Mouse (Mus musculus) adrenal gland, adult 18-20 months (tissue): ENCODE measurements at regions not wholly inside any gene's neighbourhood (a gene's known extent, or its start where the extent isn't known, plus 50 kb on each side); places are given as distances from the start of the nearest gene placed in this dataset.

Experiments
- DNase-seq, 2 experiments: peaks; one replicate each; pipeline ENCODE4 v3.0.0; 2021 to 2022; ENCODE audit warnings: low spot score in 2 of 2

- no peak for DNase-seq
These were observed 114.9 kb upstream of the Pde3a start for GRCm38 (mm10) chr6:141134176-141134575.

DNA sequence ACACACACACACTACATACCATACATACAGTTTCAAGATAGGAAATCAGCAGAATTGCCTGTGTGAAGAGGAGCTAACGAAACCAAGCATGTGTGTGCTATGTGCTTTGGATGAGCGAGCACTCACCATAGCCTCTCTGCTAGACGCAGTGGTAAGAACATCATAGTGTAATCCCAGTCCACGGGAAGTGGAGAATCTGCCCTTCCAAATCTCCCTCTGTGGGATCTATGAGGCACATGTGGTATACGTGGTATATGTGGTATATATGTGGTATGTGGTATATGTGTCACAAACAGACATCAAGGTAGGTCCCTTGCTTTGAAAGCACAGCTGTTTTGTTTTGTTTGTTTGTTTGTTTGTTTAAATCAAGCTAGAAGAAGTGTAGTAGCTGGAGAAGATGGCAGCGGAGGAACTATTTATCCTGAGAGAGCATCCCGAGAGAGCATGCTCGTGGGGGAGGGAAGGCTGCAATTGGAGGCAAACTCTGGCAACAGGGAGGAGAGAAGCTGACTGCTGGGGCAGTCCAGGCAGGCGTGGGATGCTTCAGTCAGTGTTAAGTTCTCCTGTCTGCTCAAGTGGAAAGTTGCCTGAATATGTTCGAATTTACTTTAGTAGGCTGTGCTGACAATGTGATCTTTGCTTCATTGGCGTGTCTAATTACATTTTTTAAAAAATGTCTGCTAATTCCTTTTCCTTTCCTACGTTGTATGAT lies 112.2 kb upstream of the Pde3a start:
- no peak for DNase-seq

DNA sequence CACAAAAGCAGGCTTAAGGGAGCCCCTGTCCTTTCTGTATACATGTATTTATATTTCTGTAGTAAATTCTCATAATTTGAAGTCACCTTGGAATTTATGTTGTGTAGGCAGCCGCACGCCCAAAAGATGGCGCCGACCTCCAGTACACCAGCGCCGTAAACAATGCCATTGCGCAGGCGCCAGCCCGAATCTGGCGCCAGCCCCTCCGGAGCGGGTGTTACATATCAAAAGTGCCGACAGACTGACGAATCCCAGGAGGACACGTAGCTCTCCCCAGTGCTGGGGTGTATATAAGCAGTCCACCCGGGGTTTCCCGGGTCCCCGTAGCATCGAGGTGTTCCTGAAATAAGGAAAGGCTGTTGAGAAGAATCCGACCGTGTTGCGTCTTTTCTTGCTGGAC lies 108.1 kb upstream of the Pde3a start:
- DNase-seq = no peak

DNA sequence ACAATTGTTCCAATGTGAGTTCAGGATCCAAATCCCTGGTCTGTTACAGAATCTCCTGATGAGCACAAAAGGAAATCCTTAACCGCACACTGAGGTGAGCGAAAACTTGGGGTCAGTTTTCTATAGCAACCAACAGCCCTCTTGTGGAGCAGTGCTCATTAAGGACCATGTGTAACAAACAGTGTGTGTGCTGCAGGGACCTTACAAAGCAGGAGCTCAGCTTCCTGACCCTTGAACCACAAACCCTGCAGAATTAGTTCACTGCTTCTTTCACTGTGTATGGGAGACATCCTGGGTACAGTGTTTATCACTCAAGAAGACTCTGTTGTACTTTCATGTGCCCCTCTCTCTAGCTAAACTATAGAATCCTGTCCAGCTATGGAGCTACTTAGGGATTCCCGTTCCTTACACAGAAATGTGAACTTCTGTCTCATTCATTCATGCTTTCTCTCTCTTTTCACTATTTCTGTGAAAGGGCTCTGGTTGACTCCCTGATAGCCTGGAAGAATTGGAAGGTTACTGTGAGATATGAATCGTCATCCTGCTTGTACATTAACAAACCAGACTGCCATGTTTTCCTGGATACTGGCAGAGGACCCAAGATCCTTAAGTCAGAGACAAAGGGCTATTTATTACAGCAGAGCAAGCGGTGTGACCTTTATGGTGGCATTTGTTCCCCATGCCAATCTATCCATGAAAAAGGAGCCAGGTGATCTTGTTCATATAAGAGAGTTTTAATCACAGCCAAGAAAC lies 100.5 kb upstream of the Pde3a start:
- no peak for DNase-seq

DNA sequence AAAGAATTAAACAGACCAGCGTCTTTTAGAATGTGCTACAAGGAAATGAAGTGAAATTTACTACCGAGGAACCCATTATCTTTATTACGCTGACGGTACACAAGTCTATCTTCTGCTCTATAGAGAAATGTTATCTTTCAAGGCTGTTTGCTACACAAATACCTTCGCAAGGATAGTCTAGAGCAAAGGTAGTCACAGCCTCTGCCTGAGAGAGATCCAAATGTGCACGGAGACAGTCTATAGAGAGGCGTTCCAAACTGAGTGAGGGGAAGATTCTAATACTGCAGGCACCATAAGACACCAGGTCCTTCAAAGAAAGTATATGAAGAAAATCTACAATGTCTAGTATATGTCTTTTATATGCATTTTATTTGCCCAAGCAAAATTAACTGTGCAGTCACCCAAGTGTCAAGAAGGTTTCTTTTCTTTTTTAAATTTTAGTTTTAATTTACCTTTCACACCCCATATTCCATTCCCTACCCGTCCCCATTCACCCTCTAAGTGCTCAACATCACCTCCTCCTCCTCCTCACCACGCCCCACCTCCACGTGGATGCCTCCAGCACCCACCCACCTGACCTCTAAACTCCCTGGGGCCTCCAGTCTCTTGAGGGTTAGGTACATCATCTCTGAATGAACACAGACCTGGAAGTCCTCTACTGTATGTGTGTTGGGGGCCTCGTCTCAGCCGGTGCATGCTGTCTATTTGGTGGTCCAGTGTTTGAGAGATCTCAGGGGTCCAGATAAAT lies 99.7 kb upstream of the Pde3a start:
- DNase-seq = no peak

DNA sequence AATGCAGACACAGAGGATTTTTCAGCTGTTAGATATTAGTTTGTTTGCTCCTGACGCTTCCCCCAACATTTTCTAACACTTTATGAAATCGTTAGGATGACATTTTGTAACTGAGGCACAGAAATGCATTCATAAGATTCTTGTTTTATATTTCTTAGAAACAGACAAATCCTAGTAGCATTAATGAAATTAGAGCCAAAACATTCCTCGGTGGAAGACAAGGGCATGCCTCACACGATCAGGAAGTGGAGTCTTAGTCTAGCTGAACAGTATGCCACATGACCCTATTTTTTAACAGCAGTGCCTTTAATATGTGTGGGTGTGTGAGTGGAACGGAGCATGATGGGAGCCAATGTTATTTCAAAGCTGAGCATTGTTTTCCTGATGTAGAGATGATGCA lies 89.7 kb upstream of the Pde3a start:
- DNase-seq = no peak

DNA sequence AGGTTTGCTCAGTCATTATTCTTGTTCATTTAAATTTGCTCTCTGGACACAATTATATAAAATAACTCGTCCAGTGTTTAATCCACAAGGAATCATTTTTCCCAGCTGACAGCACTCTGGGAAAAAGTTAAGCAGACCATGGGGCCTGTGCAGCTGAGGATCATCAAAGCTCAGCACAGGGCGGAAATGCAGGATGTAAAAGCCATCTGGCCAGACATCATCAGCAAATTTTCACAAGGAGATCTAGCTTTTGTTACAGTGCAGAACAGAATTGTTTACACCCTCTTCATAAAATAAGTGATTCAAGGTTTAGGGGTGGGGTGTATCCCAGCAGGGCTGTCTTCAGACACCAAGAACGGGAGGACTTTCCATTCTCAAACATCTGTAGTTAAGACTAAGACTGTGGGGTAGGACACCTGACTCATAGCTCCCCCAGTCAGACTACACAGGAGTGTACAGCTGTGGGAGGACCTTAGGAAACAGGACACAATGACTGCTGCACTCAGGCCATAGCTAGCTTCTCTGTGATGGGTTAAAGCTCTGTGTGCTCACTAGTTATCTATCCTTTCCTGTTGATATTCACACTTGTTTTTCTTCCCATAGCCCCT lies 87.3 kb upstream of the Pde3a start:
- DNase-seq = no peak

GRCm38 (mm10) chr6:141167270-141167669 lies 81.8 kb upstream of the Pde3a start:
- DNase-seq = no peak

DNA sequence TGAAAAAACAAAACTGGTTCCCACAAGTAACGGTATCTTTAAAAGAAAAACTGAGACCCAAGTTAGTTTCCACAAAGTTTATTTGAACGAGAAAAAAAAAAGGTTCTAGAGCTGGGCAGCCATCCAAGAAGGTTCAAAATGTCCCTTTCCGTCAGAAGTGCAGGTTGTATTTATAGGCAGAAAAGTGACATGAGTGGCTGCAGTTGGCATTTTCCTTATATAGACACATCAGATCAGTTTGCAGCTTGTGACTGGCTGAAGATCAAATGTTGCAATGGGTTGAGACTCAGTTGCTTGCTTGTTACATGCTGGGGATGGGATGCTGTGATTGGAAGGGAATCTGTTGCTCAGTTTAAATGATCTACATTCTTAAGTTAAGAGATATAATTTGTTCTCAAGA lies 80.7 kb upstream of the Pde3a start:
- no peak for DNase-seq

- no peak for DNase-seq
These were observed 65.3 kb upstream of the Pde3a start for GRCm38 (mm10) chr6:141183782-141184181.

DNA sequence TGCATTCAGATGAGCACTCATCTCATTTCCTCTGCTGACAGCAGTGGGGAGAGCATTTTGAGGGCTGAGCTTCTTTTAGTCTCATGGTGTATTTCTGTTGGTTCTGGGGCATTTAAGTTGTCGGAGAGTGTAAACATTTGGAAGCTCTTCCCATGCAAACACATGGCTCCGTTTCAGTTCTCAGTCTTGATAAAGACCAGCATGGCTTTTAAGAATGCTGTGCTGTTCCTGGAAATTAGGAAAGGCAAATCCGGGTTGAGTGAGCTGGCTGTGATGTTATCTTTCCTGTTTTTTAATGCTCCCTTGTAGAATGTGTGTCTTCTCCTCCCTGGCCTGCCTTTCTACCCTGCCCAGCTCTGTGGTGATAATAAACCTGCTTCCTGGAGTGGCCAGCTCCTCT lies 61.0 kb upstream of the Pde3a start:
- DNase-seq = no peak

- no peak for DNase-seq
These were observed 60.0 kb upstream of the Pde3a start for GRCm38 (mm10) chr6:141189093-141189492.

DNA sequence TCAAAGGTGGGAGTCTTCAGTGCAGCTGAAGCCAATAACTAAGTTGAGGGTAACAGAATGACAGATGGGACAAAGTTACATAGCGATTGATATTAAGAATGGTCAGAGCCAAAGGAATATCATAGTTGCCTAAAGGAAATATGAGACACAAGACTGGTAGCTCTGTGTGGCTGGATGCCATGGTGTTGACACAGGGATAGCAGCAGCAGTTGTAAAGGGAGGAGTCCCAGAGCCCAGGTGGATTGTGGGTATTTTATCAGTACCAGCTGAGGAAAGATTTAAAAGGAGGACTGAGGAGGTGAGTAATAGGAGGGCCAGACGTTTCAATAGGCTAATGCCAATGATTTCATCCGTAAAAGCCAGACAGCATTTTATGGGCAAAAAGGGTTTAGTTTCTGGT lies 59.4 kb upstream of the Pde3a start:
- no peak for DNase-seq

GRCm38 (mm10) chr6:141190383-141190782 lies 58.7 kb upstream of the Pde3a start:
- DNase-seq = no peak

GRCm38 (mm10) chr6:141197501-141197900 lies 51.6 kb upstream of the Pde3a start:
- no peak for DNase-seq
